Comparison of ENCODE assay signal across 8 mouse cellular contexts in the genomic region with DNA sequence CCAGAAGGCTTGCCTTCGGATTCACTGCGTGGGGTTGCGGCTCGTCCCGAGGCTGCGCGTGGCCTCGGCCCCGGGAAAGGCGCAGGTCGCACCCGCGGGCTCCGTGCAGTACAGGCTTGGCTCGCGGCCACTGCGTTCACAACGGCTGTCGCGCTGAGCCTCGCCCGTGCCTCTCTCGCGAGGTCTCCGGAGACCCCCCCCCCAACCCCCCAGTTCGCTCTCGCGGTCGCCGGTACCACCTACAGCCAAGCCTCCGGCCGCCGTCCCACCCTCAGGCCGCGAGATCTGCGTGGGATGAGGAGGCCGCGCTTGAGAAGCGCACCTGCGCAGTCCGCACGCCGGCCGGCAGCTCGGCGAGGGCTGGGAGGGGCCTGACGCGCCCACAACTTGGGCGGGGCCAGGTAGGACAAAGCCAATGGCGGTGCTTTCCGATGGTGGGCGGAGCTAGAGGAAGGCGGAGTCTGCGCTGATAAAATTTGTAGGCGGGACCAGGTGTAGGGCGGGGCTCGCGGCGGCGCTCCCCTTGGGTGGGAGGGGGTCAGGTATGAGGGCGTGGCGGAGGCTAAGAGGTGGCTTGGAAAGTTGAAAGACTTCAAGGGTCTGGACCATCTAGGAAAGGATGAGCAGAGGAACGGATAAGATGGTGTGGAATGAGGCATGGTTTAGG. TPM values are rescaled to one million over a fixed set of nuclear protein-coding genes. Genes with fewer than 3 reads are reported as not detected.
DNase-seq lines count a peak whose midpoint lies in the region; ATAC-seq and TF ChIP-seq lines count a peak whose summit lies in the region.

No protein-coding gene starts in this region.

- peak; percentile 72 for TF ChIP-seq POLR2A in brain, embryonic 14.5 days (IDR thresholded peaks at IDR 0.05; ENCODE audit: borderline replicate concordance, extremely low read depth, insufficient read depth, insufficient read length, poor library complexity, severe bottlenecking)

- peak overlapping the region; percentile 89 for H3ac ChIP-seq in C2C12 (ENCODE audit: control insufficient read depth, insufficient read length, low read depth)

- H3K4me2 ChIP-seq in heart, embryonic 13.5 days, result peak overlapping the region; percentile 90
- H3K4me2 ChIP-seq in liver, embryonic 12.5 days, result peak overlapping the region; percentile 99
- peak overlapping the region; percentile 93 for H3K4me2 ChIP-seq in stomach, embryonic 15.5 days

- no peaks in the 10 kb centered on the region for H3K36me3 ChIP-seq in C2C12 (ENCODE audit: control insufficient read depth, insufficient read depth)
- no peaks in the 10 kb centered on the region for H3K36me3 ChIP-seq in erythroblast, embryonic 14.5 days (ENCODE audit: control insufficient read depth)
- H3K36me3 ChIP-seq in heart, embryonic 13.5 days, result peaks cover 3% of the 10 kb centered on the region; the same call in 1 of the 2 replicates
- H3K36me3 ChIP-seq in liver, embryonic 12.5 days, result no peaks in the 10 kb centered on the region
- no peaks in the 10 kb centered on the region for H3K36me3 ChIP-seq in stomach, embryonic 15.5 days

- peaks cover 28% of the 10 kb centered on the region for H3K4me1 ChIP-seq in erythroblast, embryonic 14.5 days (ENCODE audit: control insufficient read depth)
- H3K4me1 ChIP-seq in heart, embryonic 13.5 days, result peaks cover 41% of the 10 kb centered on the region
- peaks cover 48% of the 10 kb centered on the region for H3K4me1 ChIP-seq in liver, embryonic 12.5 days
- peaks cover 13% of the 10 kb centered on the region for H3K4me1 ChIP-seq in stomach, embryonic 15.5 days

- no peaks in the 10 kb centered on the region for H3K27me3 ChIP-seq in C2C12 (ENCODE audit: control insufficient read depth, insufficient read depth, insufficient read length)
- H3K27me3 ChIP-seq in erythroblast, embryonic 14.5 days (ENCODE audit: control insufficient read depth), result peaks cover 9% of the 10 kb centered on the region
- no peaks in the 10 kb centered on the region for H3K27me3 ChIP-seq in heart, embryonic 13.5 days (replicated peaks)
- H3K27me3 ChIP-seq in liver, embryonic 12.5 days (replicated peaks), result no peaks in the 10 kb centered on the region
- H3K27me3 ChIP-seq in stomach, embryonic 15.5 days (replicated peaks), result no peaks in the 10 kb centered on the region

- under 1% methylated on average over 63 of the region's 63 CpGs for WGBS in heart, embryonic 13.5 days
- 1% methylated on average over 63 of the region's 63 CpGs for WGBS in liver, embryonic 12.5 days (ENCODE audit: insufficient replicate concordance)
- under 1% methylated on average over 63 of the region's 63 CpGs for WGBS in stomach, embryonic 15.5 days

- peak overlapping the region; percentile 69 for H3K4me3 ChIP-seq in C2C12 (ENCODE audit: insufficient read depth, poor library complexity, severe bottlenecking)
- H3K4me3 ChIP-seq in erythroblast, embryonic 14.5 days (replicated peaks), result peak overlapping the region; percentile 69
- H3K4me3 ChIP-seq in heart, embryonic 13.5 days, result peak overlapping the region; percentile 78
- H3K4me3 ChIP-seq in liver, embryonic 12.5 days, result peak overlapping the region; percentile 80
- H3K4me3 ChIP-seq in stomach, embryonic 15.5 days (replicated peaks), result peak overlapping the region; percentile 80

- ATAC-seq in heart, embryonic 13.5 days (ENCODE audit: extremely low read depth, insufficient number of reproducible peaks, low FRiP score, low TSS enrichment), result peak; percentile 89
- ATAC-seq in liver, embryonic 12.5 days, result peak; percentile 91
- peak; percentile 92 for ATAC-seq in stomach, embryonic 15.5 days (ENCODE audit: insufficient read depth, low FRiP score, low read depth)

- peak overlapping the region; percentile 77 for H3K27ac ChIP-seq in heart, embryonic 13.5 days (replicated peaks)
- H3K27ac ChIP-seq in liver, embryonic 12.5 days, result peak overlapping the region; percentile 41; the same call in 1 of the 2 replicates
- H3K27ac ChIP-seq in stomach, embryonic 15.5 days, result peak overlapping the region; percentile 76

- peaks cover 9% of the 10 kb centered on the region for H3K79me3 ChIP-seq in C2C12 (ENCODE audit: low read depth)

- H3K9ac ChIP-seq in heart, embryonic 13.5 days, result peak overlapping the region; percentile 90
- H3K9ac ChIP-seq in liver, embryonic 12.5 days, result peak overlapping the region; percentile 81
- H3K9ac ChIP-seq in stomach, embryonic 15.5 days, result peak overlapping the region; percentile 74

- peaks cover 5% of the 10 kb centered on the region for H3K9me3 ChIP-seq in erythroblast, embryonic 14.5 days (ENCODE audit: control insufficient read depth, low read length)
- H3K9me3 ChIP-seq in heart, embryonic 13.5 days, result no peaks in the 10 kb centered on the region
- H3K9me3 ChIP-seq in liver, embryonic 12.5 days (replicated peaks), result no peaks in the 10 kb centered on the region
- H3K9me3 ChIP-seq in stomach, embryonic 15.5 days, result no peaks in the 10 kb centered on the region

- peak; percentile 96 for DNase-seq in brain, embryonic 14.5 days (ENCODE audit: low read depth)
- peak; percentile 96 for DNase-seq in kidney, postnatal 10 days
- peak; percentile 89 to 96 for DNase-seq in natural killer cell, adult 2 months (ENCODE audit: low spot score in 2 of 2)

- TF ChIP-seq CTCF in C2C12 (IDR thresholded peaks at IDR 0.05; ENCODE audit: control insufficient read depth, insufficient read depth, insufficient read length), result no peak
- no peak for TF ChIP-seq CTCF in brain, embryonic 14.5 days (IDR thresholded peaks at IDR 0.05; ENCODE audit: borderline replicate concordance, extremely low read depth, insufficient read depth, insufficient read length)

- peaks cover 23% of the 10 kb centered on the region for H3K79me2 ChIP-seq in C2C12 (ENCODE audit: control insufficient read depth, insufficient read depth)

TF ChIP-seq in C2C12, 6 proteins besides CTCF, POLR2A, EP300 and RAD21:
- TF ChIP-seq FOSL1 (IDR thresholded peaks at IDR 0.05; ENCODE audit: insufficient read depth, low read length, poor library complexity, severe bottlenecking) (no peak), MYOG (IDR thresholded peaks at IDR 0.05; ENCODE audit: control insufficient read depth, extremely low read depth, insufficient read length) (no peak), MYOD1 (IDR thresholded peaks at IDR 0.05; ENCODE audit: control insufficient read depth, insufficient read length, low read depth) (no peak), CEBPB (IDR thresholded peaks at IDR 0.05; ENCODE audit: low read depth) (no peak), USF1 (IDR thresholded peaks at IDR 0.05; ENCODE audit: low read depth) (no peak), MAX (IDR thresholded peaks at IDR 0.05) (no peak)

RNA-seq across cellular contexts. Expression of a gene that starts 6.1 kb away (rescaled TPM):
- 1.6 TPM for polyA plus RNA-seq in C2C12 (2012; fragmentation: generic; extraction: Trizol)
- polyA plus RNA-seq in brain, embryonic 14.5 days (2012; rRNA removed), result 18.4 and 23.1 TPM in 2 replicates
- polyA plus RNA-seq in erythroblast, embryonic 14.5 days (2012), result not detected in 2 replicates
- 4.8 and 5.5 TPM in 2 replicates for polyA plus RNA-seq in heart, embryonic 13.5 days (2015; fragmentation: Nextera tagmentation; extraction: Ambion mirVana)
- polyA plus RNA-seq in liver, embryonic 12.5 days (2016; fragmentation: Nextera tagmentation; extraction: Ambion mirVana), result 1.6 and 1.7 TPM in 2 replicates
- polyA plus RNA-seq in stomach, embryonic 15.5 days (2015; fragmentation: Nextera tagmentation; extraction: Ambion mirVana), result 3.8 and 4.0 TPM in 2 replicates

RNA-seq across cellular contexts. Expression of a gene that starts 13.1 kb away (rescaled TPM):
- not detected for polyA plus RNA-seq in C2C12 (2012; fragmentation: generic; extraction: Trizol)
- polyA plus RNA-seq in brain, embryonic 14.5 days (2012; rRNA removed), result 0.56 TPM in 1 of 2 replicates, not detected in the other
- polyA plus RNA-seq in erythroblast, embryonic 14.5 days (2012), result not detected in 2 replicates
- not detected in 2 replicates for polyA plus RNA-seq in heart, embryonic 13.5 days (2015; fragmentation: Nextera tagmentation; extraction: Ambion mirVana)
- polyA plus RNA-seq in liver, embryonic 12.5 days (2016; fragmentation: Nextera tagmentation; extraction: Ambion mirVana), result not detected in 2 replicates
- 1.7 and 2.1 TPM in 2 replicates for polyA plus RNA-seq in stomach, embryonic 15.5 days (2015; fragmentation: Nextera tagmentation; extraction: Ambion mirVana)

Comparison
In these comparisons a context has a peak if more than half of its experiments do, and no peak if none do; other contexts are left out.
1. Peak in every context shown above with its lines: DNase-seq, ATAC-seq, H3K4me3 ChIP-seq and H3K27ac ChIP-seq.